Mouse (Mus musculus): ENCODE results near the gene Zfp184. TPM values are rescaled to one million over a fixed set of nuclear protein-coding genes. Genes with fewer than 3 reads are reported as not detected.

Gene Zfp184
- polyA plus RNA-seq (2015; fragmentation: Illumina TruSeq; extraction: RNeasy Lipid Tissue Mini Kit (QIAGEN cat#74804); ENCODE audit: insufficient read depth, low replicate concordance): 1.2 TPM

GRCm38 (mm10) chr13:21944926-21945740 is at the start of gene Zfp184:
Gene Zfp184, plus strand, starts transcription at chr13:21945094.

DNA sequence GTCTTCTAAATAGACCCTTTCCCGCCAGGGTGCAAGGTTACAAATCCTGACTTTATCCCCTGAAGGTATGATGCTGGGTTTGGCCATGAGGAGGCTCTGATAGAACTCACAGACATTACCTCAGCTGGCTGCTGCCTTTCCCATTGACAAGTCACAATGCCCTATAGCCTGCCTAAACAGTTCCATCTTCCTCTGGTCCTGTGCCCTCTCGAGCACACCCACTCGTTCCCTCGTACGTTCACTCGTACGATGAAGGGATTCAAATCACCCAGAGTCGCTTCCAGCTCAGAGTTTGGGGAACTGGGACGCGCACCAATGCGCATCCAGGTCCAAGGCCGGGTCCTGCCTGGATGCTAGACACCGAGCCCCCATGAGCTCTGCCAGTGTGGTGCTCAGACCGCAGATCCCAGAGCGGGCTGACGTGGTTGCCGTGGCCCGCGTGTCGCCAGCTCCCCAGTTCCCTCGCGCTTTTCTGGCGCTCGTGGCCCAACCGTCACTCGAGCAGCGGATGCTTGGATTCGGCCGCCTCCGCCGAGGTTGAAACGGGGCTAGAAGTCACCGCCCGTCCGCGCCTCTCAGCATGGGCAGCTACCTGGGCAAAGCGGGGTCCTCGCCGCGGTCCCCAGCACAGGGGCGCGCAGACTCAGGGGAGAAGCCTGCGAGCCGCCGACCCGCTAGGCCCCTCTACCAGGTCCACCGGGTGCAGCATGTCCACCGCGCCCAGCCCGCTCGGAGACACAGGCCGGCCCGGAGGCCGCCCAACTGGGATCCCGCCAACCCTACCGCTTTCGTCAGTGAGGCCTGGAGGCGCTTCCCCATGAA is 36.3 kb downstream of the Zfp184 start, which contains the start of gene Pom121l2:
Gene Pom121l2 (plus strand): TSS at position 214 of the 822 bp plus-strand sequence.

GRCm38 (mm10) chr13:22009642-22010041 is 64.7 kb downstream of the Zfp184 start, which contains the start of gene Prss16:
Gene Prss16, minus strand, starts transcription at chr13:22009742.

Other genes starting within 250 kb of the Zfp184 start
- gene Olfr1359, start 247.0 kb upstream of the Zfp184 start, polyA plus RNA-seq (2015; fragmentation: Illumina TruSeq; extraction: RNeasy Lipid Tissue Mini Kit (QIAGEN cat#74804); ENCODE audit: insufficient read depth, low replicate concordance): not detected
- gene Hist1h2bl, start 229.0 kb upstream of the Zfp184 start, polyA plus RNA-seq (2015; fragmentation: Illumina TruSeq; extraction: RNeasy Lipid Tissue Mini Kit (QIAGEN cat#74804); ENCODE audit: insufficient read depth, low replicate concordance): not detected
- not detected for gene Hist1h2ai, start 228.7 kb upstream of the Zfp184 start, polyA plus RNA-seq (2015; fragmentation: Illumina TruSeq; extraction: RNeasy Lipid Tissue Mini Kit (QIAGEN cat#74804); ENCODE audit: insufficient read depth, low replicate concordance)
- not detected for gene Hist1h3h, start 227.4 kb upstream of the Zfp184 start, polyA plus RNA-seq (2015; fragmentation: Illumina TruSeq; extraction: RNeasy Lipid Tissue Mini Kit (QIAGEN cat#74804); ENCODE audit: insufficient read depth, low replicate concordance)
- not detected for gene Hist1h2bm, start 223.1 kb upstream of the Zfp184 start, polyA plus RNA-seq (2015; fragmentation: Illumina TruSeq; extraction: RNeasy Lipid Tissue Mini Kit (QIAGEN cat#74804); ENCODE audit: insufficient read depth, low replicate concordance)
- not detected for gene Hist1h4j, start 210.0 kb upstream of the Zfp184 start, polyA plus RNA-seq (2015; fragmentation: Illumina TruSeq; extraction: RNeasy Lipid Tissue Mini Kit (QIAGEN cat#74804); ENCODE audit: insufficient read depth, low replicate concordance)
- gene Hist1h4k, start 194.6 kb upstream of the Zfp184 start, polyA plus RNA-seq (2015; fragmentation: Illumina TruSeq; extraction: RNeasy Lipid Tissue Mini Kit (QIAGEN cat#74804); ENCODE audit: insufficient read depth, low replicate concordance): not detected
- not detected for gene Hist1h2ak, start 191.3 kb upstream of the Zfp184 start, polyA plus RNA-seq (2015; fragmentation: Illumina TruSeq; extraction: RNeasy Lipid Tissue Mini Kit (QIAGEN cat#74804); ENCODE audit: insufficient read depth, low replicate concordance)
- gene Hist1h2bn, start 191.0 kb upstream of the Zfp184 start, polyA plus RNA-seq (2015; fragmentation: Illumina TruSeq; extraction: RNeasy Lipid Tissue Mini Kit (QIAGEN cat#74804); ENCODE audit: insufficient read depth, low replicate concordance): not detected
- gene Hist1h1b, start 164.5 kb upstream of the Zfp184 start, polyA plus RNA-seq (2015; fragmentation: Illumina TruSeq; extraction: RNeasy Lipid Tissue Mini Kit (QIAGEN cat#74804); ENCODE audit: insufficient read depth, low replicate concordance): not detected
- not detected for gene Hist1h3i, start 161.7 kb upstream of the Zfp184 start, polyA plus RNA-seq (2015; fragmentation: Illumina TruSeq; extraction: RNeasy Lipid Tissue Mini Kit (QIAGEN cat#74804); ENCODE audit: insufficient read depth, low replicate concordance)
- not detected for gene Hist1h2an, start 157.9 kb upstream of the Zfp184 start, polyA plus RNA-seq (2015; fragmentation: Illumina TruSeq; extraction: RNeasy Lipid Tissue Mini Kit (QIAGEN cat#74804); ENCODE audit: insufficient read depth, low replicate concordance)
- gene Hist1h2bp, start 157.6 kb upstream of the Zfp184 start, polyA plus RNA-seq (2015; fragmentation: Illumina TruSeq; extraction: RNeasy Lipid Tissue Mini Kit (QIAGEN cat#74804); ENCODE audit: insufficient read depth, low replicate concordance): not detected
- 1.1 TPM for gene Hist1h2bq, start 134.9 kb upstream of the Zfp184 start, polyA plus RNA-seq (2015; fragmentation: Illumina TruSeq; extraction: RNeasy Lipid Tissue Mini Kit (QIAGEN cat#74804); ENCODE audit: insufficient read depth, low replicate concordance)
- gene Hist1h2ao, start 134.6 kb upstream of the Zfp184 start, polyA plus RNA-seq (2015; fragmentation: Illumina TruSeq; extraction: RNeasy Lipid Tissue Mini Kit (QIAGEN cat#74804); ENCODE audit: insufficient read depth, low replicate concordance): not detected
- not detected for gene Hist1h4m, start 133.3 kb upstream of the Zfp184 start, polyA plus RNA-seq (2015; fragmentation: Illumina TruSeq; extraction: RNeasy Lipid Tissue Mini Kit (QIAGEN cat#74804); ENCODE audit: insufficient read depth, low replicate concordance)
- gene Hist1h4n, start 112.9 kb upstream of the Zfp184 start, polyA plus RNA-seq (2015; fragmentation: Illumina TruSeq; extraction: RNeasy Lipid Tissue Mini Kit (QIAGEN cat#74804); ENCODE audit: insufficient read depth, low replicate concordance): not detected
- gene Hist1h2ap, start 111.6 kb upstream of the Zfp184 start, polyA plus RNA-seq (2015; fragmentation: Illumina TruSeq; extraction: RNeasy Lipid Tissue Mini Kit (QIAGEN cat#74804); ENCODE audit: insufficient read depth, low replicate concordance): not detected
- gene Hist1h2br, start 111.4 kb upstream of the Zfp184 start, polyA plus RNA-seq (2015; fragmentation: Illumina TruSeq; extraction: RNeasy Lipid Tissue Mini Kit (QIAGEN cat#74804); ENCODE audit: insufficient read depth, low replicate concordance): 0.81 TPM
- gene Pom121l2, start 36.1 kb downstream of the Zfp184 start, polyA plus RNA-seq (2015; fragmentation: Illumina TruSeq; extraction: RNeasy Lipid Tissue Mini Kit (QIAGEN cat#74804); ENCODE audit: insufficient read depth, low replicate concordance): not detected
- 1.6 TPM for gene Prss16, start 64.6 kb downstream of the Zfp184 start, polyA plus RNA-seq (2015; fragmentation: Illumina TruSeq; extraction: RNeasy Lipid Tissue Mini Kit (QIAGEN cat#74804); ENCODE audit: insufficient read depth, low replicate concordance)
- not detected for gene Hist1h2ah, start 90.5 kb downstream of the Zfp184 start, polyA plus RNA-seq (2015; fragmentation: Illumina TruSeq; extraction: RNeasy Lipid Tissue Mini Kit (QIAGEN cat#74804); ENCODE audit: insufficient read depth, low replicate concordance)
- not detected for gene Hist1h2bk, start 90.8 kb downstream of the Zfp184 start, polyA plus RNA-seq (2015; fragmentation: Illumina TruSeq; extraction: RNeasy Lipid Tissue Mini Kit (QIAGEN cat#74804); ENCODE audit: insufficient read depth, low replicate concordance)
- gene Hist1h4i, start 96.3 kb downstream of the Zfp184 start, polyA plus RNA-seq (2015; fragmentation: Illumina TruSeq; extraction: RNeasy Lipid Tissue Mini Kit (QIAGEN cat#74804); ENCODE audit: insufficient read depth, low replicate concordance): 7.6 TPM
- gene Hist1h2ag, start 97.8 kb downstream of the Zfp184 start, polyA plus RNA-seq (2015; fragmentation: Illumina TruSeq; extraction: RNeasy Lipid Tissue Mini Kit (QIAGEN cat#74804); ENCODE audit: insufficient read depth, low replicate concordance): not detected
- not detected for gene Hist1h2bj, start 98.1 kb downstream of the Zfp184 start, polyA plus RNA-seq (2015; fragmentation: Illumina TruSeq; extraction: RNeasy Lipid Tissue Mini Kit (QIAGEN cat#74804); ENCODE audit: insufficient read depth, low replicate concordance)
- gene Vmn1r188, start 139.3 kb downstream of the Zfp184 start, polyA plus RNA-seq (2015; fragmentation: Illumina TruSeq; extraction: RNeasy Lipid Tissue Mini Kit (QIAGEN cat#74804); ENCODE audit: insufficient read depth, low replicate concordance): not detected
- gene Vmn1r189, start 160.7 kb downstream of the Zfp184 start, polyA plus RNA-seq (2015; fragmentation: Illumina TruSeq; extraction: RNeasy Lipid Tissue Mini Kit (QIAGEN cat#74804); ENCODE audit: insufficient read depth, low replicate concordance): not detected
- not detected for gene Vmn1r191, start 238.9 kb downstream of the Zfp184 start, polyA plus RNA-seq (2015; fragmentation: Illumina TruSeq; extraction: RNeasy Lipid Tissue Mini Kit (QIAGEN cat#74804); ENCODE audit: insufficient read depth, low replicate concordance)
- not detected for gene Vmn1r192, start 246.0 kb downstream of the Zfp184 start, polyA plus RNA-seq (2015; fragmentation: Illumina TruSeq; extraction: RNeasy Lipid Tissue Mini Kit (QIAGEN cat#74804); ENCODE audit: insufficient read depth, low replicate concordance)

Data from spleen, adult 10 weeks (tissue).